Mouse (Mus musculus) mouse trophoblast stem cell (cell line): ENCODE results near the gene Ttc29.

Source experiments
- in situ Hi-C, 2 experiments: fragments of 300-500 bp; cut with MseI, MboI; formaldehyde crosslinking; loops; 2 replicates in 1 of 2; 3 replicates in 1 of 2; pipeline ENCODE4 v1.15.1; 2025

Gene Ttc29

GRCm38 (mm10) chr8:78423937-78424336 is 210.8 kb downstream of the Ttc29 start:
- in situ Hi-C loops = no loop called here

GRCm38 (mm10) chr8:78426455-78426854 is 213.4 kb downstream of the Ttc29 start:
- in situ Hi-C loops = no loop called here

- in situ Hi-C loops = no loop called here
Measured at GRCm38 (mm10) chr8:78426875-78427768, 214.0 kb downstream of the Ttc29 start.

DNA sequence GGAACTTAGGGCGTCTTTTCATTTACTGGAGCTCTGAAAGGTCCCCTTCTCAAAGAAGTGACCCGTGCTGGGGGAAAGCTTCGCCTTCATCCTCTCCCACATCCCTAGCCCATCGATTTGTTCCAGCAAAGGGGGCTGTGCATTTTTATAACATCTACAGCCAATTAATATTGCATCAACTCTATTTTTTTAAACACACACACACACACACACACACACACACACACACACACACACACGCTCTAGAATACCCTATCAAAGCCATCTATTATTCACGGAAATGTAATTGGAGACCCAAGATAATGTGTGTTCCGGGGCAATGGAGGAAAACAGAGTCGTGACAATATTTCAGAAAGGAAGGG is 214.7 kb downstream of the Ttc29 start:
- in situ Hi-C loops = no loop called here

- in situ Hi-C loops = no loop called here
Measured at GRCm38 (mm10) chr8:78428148-78428547, 215.1 kb downstream of the Ttc29 start.

DNA sequence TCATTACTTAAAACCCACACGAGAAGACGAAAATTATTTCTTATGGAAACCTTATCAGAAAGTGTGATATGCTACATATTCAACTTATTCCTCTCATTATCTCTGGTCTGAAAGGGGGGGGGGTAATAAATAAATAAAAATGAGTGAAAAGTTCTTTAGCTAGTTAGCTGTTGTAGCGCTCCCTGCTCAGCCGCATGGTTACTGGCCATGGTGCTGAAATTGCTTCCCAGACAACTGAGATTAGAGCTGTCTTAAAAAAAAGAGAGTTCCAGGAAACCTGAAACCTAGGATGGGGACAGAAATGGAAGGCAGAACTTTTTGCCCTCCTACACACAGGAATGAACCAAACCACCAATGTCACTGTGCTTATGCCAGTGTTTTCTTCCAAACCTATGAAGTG is 218.3 kb downstream of the Ttc29 start:
- in situ Hi-C loops = no loop called here

DNA sequence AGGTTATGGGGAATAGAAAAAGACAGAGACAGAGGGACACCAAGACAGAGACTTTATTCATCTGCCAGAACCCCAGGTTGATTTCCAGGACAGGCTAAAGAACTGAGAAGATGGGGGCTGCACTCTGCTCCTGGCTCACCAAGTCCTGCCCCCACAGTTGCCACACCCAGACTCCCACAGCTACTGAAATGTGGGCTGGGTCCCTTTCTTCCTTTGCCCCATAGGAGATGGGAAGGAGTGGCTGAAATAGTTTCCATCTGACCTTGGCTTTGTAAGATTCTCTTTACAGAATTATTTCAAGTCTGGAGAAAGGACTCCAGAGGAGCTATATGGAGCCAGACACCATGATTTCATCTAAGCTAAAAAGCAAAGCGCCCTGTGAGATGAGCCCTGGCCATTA is 219.4 kb downstream of the Ttc29 start:
- in situ Hi-C loops = no loop called here

GRCm38 (mm10) chr8:78433318-78433717 is 220.2 kb downstream of the Ttc29 start:
- in situ Hi-C loops = no loop called here

- in situ Hi-C loops = no loop called here
Measured at GRCm38 (mm10) chr8:78434340-78434739, 221.2 kb downstream of the Ttc29 start.

DNA sequence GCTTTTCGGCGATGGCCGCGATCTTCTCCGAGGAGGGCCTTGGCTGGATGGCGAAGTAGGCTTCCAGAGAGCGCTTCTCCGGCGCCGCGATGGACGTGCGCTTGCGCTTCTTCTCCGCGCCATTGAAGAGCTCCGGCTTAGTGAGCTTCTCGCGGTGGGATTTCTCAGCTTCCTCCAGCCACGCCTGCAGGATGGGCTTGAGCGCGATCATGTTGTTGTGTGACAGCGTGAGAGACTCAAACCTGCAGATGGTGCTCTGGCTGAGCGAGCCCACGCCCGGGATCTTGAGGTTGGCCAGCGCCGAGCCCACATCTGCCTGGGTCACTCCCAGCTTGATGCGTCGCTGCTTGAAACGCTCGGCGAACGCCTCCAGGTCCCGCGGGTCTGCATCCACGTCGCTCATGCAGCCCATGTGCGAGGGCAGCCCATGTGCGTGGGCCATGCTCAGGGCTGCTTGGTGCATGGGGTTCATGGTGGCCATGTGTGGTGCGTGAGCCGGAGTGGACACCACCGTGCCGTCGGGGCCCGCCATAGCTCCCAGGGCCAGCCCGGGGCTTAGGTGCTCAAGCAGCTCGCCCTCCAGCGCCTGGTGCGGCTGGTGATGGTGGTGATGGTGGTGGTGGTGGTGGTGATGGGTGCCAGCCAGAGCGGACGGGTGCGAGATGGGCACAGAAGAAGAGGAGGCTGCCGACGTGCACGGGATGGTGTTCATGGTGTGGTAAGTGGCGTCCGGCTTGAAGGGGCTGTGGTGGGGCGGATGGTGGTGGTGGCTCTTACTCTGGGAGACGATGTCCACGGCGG is 221.9 kb downstream of the Ttc29 start:
- in situ Hi-C loops = no loop called here

DNA sequence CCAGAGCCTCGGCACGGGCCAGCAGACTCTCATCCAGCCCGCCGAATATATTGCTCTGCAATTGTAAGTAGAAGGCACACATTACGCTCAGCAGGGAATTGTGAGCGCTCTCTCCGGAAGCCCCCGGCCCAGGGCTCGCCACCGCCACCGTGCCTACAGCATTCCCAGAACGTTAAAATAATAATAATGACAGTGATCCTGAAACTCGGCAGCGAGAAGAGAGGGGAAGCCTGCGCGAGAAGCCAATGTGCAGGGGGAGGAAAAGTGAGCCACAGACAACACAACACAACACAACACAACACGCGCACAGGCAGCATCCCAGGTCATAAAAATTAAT is 222.5 kb downstream of the Ttc29 start:
- in situ Hi-C loops = no loop called here

DNA sequence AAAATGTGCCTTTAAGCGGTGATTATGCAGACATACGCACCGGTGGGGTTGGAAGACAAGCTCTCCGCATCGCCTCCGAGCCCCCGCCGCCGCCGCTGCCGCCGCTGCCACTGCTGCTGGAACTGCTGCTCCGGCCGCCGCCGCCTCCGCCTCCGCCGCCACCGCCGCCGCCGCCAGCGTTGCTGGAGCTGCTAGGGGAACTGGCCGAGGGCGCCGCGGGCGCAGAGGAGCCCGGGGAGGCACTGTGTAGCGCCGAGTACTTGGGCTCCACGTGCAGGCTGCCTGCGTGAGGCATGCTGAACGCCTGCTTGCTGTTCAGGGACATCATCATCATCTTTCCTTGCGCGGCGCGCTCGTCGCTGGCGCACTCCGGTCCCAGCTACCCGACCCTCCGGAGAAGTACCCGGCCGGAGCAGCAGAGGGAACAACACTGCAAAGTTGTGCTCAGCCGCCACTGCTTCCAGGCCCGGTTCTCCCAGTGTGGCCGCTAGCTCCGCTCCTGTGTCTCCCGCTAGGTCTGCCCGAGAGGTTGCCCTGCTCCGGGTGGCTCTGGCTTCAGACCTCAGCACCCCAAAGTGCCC is 223.1 kb downstream of the Ttc29 start, which contains the start of gene Pou4f2:
Pou4f2 (minus strand) TSS at position 575 of the 581 bp plus-strand sequence.
- in situ Hi-C loops = no loop called here

GRCm38 (mm10) chr8:78436661-78437060 is 223.6 kb downstream of the Ttc29 start:
- in situ Hi-C loops = no loop called here

GRCm38 (mm10) chr8:78437140-78438045 is 224.3 kb downstream of the Ttc29 start:
- in situ Hi-C loops = no loop called here

DNA sequence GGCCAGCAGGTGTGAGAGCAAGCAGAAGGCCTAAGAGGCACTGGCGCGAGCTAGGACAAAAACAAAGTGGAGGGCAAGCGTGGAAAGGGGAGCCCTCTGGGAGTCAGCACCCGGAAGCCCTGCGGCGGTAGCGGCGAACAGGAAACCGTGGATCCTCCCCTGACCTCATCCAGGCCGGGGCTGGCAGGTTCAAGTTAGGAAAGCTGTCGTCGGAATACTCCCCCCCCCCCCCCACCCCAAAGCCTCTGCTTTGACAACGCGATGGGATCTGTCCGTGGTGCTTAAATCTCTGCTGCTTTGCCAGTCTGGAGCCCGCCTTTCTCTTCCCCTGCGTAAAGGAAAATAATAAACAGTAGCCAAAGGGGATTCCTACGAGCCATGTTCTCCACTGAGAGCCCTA is 225.0 kb downstream of the Ttc29 start:
- in situ Hi-C loops = no loop called here

DNA sequence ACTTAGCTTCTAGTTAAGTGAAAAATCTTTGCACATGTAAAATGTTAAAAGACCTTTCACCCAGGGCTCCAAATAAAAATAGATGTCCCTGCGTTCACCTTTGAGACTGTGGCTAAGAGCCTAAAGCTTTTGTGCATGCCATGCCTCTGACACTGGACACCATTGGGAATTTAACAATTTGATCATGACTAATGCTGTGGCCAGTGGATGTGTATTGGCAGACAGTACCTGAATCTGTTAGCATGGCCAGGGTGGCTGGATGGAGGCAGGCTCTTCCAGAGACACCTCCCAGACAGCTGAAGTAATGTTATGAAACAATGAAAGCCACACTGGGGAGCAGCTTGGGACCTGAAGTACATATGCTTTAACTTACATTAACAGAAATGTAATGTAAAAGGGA is 229.7 kb downstream of the Ttc29 start:
- in situ Hi-C loops = no loop called here
